Mouse (Mus musculus) MEL-GATA-1-ER (cell line): ENCODE measurements around the gene Olfr1412.

Experiments
- DNase-seq: peaks from one replicate; pipeline ENCODE4 v3.0.0-alpha.2; 2012; ENCODE audit warnings: low read depth; ENCODE audit errors: extremely low read depth

The Olfr1412 gene

DNA sequence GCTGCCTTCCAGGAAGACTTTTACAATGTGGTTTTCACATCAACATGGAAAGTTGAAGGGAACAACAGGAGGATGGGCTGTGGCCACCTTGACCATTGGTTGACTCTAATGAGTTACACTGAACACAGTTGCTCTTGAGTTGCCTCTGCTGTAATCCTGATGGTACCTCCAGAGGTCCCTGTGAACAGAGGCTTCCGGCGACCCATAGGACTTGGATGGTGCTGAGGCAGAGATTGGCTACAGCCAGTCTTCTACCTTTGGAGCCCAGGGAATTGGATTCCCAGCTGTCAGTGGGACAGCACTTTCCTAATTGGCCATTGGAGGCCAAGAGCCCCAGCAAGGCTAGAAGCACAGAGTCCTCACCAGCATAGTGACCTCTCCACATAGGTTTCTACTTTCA is at the start of gene Olfr1412:
Gene Olfr1412 (plus strand): TSS at position 301 of the 400 bp plus-strand sequence.
- no peak for DNase-seq

DNA sequence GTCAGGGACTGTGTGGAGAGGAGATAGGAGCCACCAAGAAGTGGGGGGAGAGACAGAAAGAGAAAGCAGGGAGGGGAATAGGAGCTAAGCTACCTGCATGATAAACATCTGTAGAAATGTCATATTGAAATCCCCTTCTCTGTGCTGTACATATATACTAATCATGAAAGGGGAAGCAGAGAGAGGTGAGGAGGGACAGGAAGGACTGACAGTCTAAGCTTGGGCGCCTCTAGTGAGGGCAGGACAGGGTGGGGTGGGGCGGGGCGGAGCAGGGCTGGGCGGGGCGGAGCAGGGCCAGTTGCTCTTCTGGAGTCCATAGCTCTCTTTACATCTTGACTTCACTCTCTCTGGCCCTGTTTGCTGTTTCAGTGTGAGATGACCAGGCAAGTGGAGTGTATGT is 48.6 kb upstream of the Olfr1412 start:
- no peak for DNase-seq

DNA sequence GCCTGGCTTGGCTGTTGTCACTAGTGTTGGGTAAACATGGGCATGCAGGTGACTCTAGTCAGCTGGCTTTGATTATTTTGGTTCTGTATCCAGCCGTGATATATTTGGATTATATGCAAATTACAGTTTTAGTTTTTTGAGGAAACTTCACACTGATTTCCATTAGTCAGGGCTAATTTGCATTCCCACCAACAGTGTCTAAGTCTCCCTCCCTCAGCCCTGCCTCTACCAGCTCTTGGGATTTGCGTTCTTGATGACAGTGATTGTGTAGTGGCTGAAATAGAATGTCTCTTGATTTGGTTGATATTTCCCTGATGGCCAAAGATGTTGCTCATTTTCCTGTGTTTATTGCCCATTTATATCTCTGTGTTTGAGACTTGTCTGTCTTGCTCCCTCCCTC is 46.5 kb upstream of the Olfr1412 start:
- no peak for DNase-seq

DNA sequence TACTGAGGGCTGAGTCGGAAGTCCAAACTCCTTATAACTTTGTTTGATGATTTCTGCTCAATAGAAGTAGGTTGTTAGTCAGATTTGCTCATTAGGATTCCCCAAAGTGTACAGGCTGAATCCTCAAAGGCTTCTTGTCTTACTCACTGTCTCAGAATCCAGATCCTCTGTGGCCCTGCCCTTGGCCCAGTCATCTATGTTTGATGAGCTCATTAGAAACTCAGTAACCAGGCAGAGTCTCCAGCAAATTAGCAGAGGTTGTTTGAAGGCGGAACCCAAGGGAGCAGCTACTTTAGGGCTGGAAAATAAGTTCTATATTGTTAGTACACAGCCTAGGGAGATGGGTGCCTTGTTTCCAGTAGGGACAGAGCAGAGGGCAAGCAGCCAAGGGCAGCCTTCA is 39.6 kb upstream of the Olfr1412 start:
- no peak for DNase-seq

DNA sequence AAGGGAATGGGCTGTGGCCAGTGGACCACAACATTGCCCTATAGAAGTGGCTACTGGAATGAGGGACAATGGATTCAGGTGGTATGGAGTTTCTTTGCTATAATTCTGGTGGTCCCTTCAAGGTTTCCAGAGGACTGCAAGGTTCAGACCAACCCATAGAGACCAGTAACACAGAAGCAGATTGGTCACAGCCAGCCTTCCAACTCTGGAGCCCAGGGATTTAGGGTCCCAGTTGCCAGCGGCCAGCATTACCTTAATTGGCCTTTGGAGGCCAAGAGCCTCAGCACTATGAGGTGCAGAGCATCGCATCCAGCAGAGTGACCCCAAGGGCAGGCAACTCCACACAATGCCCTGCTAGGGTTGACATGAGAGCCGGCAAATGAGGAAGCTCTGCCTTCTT is 14.6 kb upstream of the Olfr1412 start, which contains the start of gene Olfr1413:
Gene Olfr1413 (plus strand): TSS at position 301 of the 400 bp plus-strand sequence.
- no peak for DNase-seq

DNA sequence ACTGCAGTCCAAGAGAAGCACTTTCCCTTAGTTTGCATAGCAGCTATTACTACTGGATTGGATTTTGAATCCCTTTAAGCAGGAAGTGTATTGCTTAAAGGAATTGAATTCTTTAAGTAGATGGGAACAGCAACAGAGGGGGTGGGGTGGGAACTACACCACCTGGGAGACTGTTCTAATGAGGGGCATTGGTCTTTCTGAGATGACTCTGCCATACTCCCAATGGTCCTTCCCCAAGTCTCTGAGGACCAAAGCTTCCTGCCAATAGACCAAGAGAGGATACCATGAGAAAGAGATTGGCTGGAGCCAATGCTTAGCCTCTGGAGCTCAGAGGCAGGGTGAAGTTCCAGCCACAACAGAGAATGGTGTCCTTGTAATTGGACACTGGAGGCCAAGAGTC is 8.5 kb downstream of the Olfr1412 start, which contains the start of gene Olfr1411:
Gene Olfr1411 (plus strand): TSS at position 301 of the 400 bp plus-strand sequence.
- DNase-seq: no peak

DNA sequence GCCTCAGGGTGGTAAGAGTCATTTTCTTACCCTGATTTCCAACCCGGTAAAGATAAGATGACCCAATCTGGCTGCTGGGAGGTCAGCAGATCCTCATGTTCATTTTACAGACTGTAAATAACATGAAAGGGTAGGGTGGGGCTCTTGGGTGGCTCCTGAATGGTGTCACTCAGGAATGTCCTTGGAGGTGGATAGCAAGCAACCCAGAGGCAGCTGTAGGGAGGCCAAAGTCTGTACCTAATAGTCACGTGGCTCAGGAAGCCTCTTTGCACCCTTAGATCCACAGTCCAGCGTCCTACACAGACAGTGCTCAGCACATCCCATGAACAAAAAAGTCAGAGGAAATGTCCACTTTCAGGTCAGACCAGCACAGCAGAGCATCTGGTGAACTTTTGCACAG is 10.4 kb downstream of the Olfr1412 start:
- no peak for DNase-seq

DNA sequence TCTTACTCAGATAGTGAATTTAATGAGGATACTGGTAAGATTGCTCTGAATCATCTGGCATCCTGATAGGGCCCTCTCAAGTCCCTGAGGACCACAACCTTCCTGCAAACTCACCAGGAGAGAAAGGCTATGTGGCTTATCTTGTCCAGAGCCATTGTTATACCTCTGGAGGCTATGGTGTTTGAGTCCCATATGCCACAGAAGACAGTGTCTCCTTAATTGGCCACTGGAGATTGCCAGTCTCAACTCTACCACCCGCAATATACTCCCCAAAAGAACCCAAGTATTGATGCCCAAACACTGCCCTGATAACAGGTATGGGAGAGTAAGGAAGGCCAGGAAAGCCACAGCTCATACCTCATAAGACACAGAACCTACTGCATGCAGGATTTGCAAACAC is 19.9 kb downstream of the Olfr1412 start, which contains the start of gene Olfr1410:
Gene Olfr1410 (plus strand): TSS at position 301 of the 400 bp plus-strand sequence.
- no peak for DNase-seq

DNA sequence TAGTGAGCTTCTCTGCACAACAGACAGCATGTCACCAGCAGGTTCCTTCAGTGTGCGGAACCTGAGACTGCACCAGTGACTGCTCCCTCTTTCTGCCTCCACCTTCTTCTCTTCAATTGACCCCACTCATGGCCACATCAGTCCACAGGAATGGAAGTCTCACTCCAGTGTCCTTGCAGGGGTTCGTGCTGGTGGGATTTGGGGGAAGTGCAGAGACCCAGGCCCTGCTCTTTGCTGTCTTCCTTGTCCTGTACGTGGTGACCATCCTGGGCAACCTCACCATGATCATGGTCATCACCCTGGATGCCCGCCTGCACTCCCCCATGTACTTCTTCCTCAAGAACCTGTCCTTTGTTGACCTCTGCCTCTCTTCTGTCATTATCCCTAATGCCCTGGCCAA is 22.1 kb downstream of the Olfr1412 start:
- DNase-seq: no peak

DNA sequence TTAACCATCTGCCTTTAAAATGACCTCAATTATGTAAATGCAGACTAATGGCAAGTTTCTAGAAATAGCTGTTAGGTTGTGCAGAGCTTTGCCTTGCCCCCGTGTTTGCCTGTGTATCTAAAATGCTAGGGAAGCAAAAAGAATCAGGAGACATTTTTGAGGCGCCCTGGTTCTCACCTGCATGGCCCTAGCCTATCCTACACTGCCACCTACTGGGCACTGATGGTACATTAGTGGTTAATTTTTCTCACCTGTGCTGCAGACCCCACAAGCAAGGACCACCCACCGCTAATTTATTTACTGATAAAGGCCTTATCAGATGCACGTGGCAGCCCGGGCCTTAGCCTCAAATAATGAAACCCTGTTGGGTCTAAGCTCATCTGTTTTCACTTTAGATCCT is 25.4 kb downstream of the Olfr1412 start:
- peak; percentile 26 for DNase-seq

DNA sequence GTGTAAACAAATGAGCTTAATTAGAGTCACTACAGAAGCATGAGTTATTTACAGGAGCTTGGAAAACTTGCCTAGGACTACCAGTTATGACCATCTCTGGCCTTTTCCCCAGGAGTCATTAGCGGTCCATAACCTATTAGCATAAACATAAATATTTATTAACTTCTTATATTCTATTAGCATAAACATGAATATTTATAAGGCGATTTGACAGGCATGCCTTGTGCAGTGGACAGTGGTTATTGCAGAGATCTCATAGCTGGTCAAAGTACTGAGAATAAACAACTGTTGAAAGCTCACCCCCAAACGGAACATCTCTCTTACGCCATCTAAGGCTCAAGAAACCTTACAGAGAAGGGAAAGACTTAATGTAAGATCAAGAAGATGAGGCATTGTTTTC is 27.6 kb downstream of the Olfr1412 start:
- DNase-seq: no peak

DNA sequence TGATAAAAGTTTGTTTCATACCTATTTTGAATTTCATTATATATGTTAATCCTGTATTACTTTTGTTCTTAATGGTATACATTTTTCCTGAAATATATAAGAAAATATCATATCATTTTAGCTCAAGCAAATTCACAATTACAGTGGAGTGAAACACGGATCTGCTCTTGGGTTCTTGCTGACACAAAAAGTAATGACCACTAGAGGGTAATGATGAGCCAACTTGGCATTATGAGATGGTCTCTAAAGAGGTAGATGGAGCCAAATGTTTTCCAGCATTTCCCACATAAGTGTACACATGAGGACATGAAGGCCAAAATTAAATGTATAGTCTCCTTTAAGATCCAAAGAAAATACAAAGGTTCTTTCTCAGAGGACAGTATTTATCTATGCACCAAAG is 28.9 kb downstream of the Olfr1412 start:
- peak; percentile 22 for DNase-seq

DNA sequence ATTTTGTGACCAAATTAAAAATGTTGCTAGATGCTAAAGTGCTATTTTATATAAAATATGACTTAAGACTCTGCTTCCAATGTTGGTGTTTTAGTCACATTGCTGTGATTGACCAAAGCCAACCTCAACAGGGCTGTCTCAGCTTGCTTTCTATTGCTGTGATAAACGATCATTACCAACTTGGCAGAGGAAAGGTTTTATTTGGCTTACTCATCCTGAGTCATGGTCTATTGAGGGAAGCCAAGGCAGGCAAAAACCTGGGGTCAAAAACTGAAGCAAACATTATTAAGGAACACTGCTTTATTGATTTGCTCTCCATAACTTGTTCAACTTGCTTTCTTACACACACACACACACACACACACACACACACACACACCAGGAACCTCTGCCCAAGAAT is 30.5 kb downstream of the Olfr1412 start:
- no peak for DNase-seq

DNA sequence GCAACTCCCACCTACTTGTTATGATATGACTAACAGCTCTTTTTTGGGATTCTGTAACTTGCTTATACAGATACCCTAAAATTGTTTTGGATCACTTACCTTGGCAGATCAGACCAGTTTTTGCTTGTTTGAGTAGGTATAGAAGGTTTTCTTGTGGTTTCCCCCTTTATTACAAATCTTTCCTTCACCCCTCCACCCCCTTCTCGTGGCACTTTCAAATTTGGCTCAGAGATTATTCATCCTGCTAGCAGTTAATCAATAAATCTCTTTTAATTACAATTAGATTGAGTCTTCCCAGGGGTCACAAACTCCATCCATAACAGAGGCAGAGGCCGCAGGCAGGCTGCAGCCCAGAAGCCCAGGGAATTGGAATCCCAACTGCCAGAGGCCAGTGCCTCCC is 31.9 kb downstream of the Olfr1412 start, which contains the start of gene Olfr12:
Gene Olfr12 (plus strand): TSS at position 301 of the 400 bp plus-strand sequence.
- DNase-seq: no peak

DNA sequence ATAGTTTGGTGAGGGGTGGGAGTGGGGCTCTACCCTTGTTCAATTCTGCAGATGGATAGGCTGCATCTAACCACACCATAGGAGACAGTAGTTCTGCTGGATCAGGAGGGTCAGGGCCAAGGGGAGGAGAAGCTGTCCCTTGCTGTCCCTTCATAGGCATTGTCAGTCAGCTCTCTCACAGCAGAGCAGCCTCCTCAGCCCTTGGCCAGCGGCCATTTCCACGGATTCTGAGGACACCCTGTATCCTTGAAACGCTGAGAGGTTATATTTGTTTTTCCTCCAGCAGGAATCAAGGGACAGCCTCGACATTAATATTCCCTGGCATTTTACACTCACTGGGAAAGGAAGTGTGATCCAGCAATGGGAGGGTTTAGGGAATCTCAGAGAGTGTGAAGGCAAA is 32.8 kb downstream of the Olfr1412 start:
- no peak for DNase-seq

DNA sequence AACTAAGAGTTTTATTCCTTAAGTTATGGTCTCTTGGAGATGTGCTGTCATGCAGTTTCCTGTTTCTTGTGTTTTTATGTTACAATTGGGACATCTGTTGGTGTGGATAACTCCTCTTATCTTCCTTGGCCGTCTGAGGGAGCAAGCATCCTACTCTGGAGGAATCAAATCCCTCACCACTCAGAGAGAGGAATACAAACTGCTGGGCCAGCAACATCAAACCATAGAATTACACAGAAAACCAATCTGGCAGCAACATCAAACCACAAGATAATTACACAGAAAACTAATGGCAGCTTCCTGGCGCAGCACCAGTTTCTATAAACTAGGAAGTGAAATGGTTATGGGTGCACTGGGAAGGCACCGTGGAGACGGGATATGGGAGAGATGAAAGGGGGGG is 42.6 kb downstream of the Olfr1412 start:
- peak; percentile 67 for DNase-seq

DNA sequence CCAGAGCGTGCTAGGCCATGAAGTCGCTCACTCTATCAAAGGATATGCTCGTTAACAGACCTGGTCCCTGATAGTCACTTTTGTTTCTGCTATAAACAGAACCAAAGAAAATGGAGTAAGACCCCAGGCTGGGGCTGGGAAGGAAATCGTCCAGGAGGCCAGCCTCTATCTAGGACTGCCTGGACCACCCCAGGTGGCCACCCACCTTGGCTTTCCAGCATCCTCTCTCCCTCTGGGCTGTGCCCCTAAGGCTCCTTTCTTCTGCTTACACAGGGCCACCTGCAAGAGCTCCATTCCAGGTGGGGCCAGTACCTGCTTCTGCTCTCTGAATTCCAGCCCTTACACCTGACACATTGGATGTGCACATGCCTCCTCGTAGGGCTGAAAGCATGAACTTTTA is 46.6 kb downstream of the Olfr1412 start:
- DNase-seq: no peak

DNA sequence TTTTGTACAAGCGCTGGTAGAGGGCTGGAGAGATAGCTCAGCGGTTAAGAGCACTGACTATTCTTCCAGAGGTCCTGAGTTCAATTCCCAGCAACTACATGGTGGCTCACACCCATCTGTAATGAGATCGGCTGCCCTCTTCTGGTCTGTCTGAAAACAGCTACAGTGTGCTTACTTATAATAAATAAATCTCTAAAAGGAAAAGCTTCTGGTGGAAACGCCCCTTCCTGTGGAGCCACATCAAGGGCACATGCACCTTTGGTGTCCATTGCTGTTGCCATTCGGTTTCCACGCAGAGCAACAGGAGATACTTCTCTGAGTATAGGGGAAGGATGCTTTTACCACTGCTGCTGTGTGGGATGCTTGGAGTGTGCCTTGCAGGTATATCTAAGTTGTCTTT is 47.4 kb downstream of the Olfr1412 start:
- DNase-seq: no peak

DNA sequence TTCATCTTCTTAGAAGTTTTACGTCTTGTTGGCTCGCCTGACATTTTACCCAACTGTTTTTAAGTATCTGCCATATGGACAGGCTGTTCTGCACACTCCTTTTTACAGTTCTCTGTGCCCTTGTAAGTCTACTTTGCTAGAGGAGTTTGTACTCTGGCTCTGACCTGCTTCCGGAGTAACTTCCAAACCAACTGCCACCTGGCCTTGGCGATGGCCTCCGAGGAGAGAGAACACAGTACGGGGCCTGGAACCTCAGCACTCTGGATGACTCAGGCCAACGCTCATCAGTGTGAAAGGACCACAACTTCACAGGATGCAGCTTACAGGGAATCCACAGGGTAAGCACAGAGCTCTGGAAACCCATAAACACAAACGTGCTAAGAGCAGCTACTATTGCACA is 48.1 kb downstream of the Olfr1412 start:
- DNase-seq: no peak

DNA sequence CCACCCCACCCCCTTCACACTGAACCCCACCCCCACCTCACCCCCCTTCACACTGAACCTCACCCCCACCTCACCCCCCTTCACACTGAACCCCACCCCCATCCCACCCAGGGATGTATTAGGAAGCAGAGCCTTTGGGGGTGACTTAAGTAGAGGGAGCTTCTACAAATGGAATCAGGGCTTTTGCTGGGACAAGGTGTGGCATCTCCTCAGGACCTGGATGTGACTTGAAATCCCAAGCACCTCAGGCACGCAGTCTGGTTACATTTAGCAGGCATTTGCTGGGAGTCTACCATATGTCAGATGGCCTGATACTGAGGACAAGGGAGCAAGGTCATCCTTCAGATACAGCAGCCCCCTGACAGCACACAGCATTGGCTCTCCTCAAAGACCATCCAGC is 49.0 kb downstream of the Olfr1412 start:
- no peak for DNase-seq

DNA sequence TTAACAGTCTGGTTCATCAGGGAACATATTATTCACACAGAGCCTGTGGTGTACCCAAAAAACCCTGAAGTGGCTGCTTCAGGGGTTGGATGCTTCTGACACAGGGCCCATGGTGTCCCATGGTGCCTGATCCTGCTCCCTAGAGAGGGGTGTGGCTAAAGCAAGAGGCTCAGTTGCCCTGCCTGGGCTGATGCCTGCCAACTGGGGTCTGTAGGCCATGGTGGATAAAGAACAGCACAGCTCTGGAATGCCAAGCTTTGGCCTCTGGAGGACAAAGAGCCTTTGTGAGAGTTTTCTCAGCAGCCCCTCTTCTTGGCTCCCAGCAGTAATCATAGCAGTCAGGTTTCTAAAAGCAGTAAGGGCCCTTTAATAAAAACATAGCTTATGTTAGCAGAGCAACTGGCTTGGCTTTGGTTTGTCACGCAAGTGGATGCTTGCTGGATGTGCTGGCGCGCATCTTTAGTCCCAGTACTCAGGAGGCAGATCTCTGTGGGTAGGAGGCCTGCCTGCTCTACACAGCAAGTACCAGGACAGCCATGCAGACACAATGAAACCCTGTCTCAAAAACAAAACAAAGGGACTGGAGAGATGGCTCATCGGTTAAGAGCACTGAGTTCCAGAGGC is 49.5 kb downstream of the Olfr1412 start:
- DNase-seq: no peak

DNA sequence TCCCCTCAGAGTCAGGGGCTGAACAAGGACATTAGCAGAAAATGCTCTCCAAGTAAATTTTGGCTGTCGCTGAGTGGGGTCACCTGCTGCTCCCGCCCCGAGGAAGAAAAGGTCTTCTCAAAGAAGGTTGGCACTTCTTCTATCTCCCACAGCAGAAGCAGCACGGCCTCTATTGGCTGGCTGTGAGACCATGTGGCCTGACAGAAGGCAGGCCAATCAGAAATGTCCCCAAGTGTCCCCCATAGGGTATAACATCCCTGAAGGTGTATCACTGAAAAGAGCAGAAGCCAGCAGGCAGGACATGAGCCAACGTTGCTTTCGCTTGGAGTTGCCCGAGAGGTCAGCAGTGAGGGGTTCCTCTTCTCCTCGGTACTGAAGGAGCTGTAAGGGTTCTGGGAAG is 50.4 kb downstream of the Olfr1412 start:
- DNase-seq: no peak

DNA sequence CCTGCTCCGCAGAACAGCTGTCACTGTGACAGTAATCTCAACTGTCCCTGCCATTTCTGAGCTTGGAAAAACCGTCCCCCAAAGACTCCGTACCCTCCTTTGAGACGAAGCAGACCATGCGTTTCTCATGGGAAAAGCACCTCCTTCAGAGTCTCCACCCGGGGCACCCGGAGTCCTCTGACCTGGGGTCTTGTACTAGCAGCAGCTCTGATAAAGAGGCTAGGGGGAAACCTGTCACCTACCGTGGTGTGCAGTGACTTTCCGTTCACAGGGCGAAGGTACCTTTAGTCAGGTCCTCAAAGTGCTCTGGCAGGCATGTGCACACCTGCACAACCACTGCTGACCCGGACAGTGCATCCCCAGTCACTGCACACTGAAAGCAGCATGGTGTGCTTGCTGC is 51.1 kb downstream of the Olfr1412 start:
- DNase-seq: no peak
